22 mouse cellular contexts compared by ENCODE assay signal in genomic region chr11:84059784-84060183, GRCm38 (mm10). TPM values are rescaled to one million over a fixed set of nuclear protein-coding genes. Genes with fewer than 3 reads are reported as not detected.
DNase-seq lines count a peak whose midpoint lies in the region; ATAC-seq and TF ChIP-seq lines count a peak whose summit lies in the region.
"Had no signal": no experiment of that assay in that cellular context is flagged by ENCODE, and none has a peak within 500 bp of the region (broad histone marks: within the 10 kb centered on the region; RNA-seq: fewer than 3 reads in every experiment).

No protein-coding gene starts in this region.

- TF ChIP-seq CTCF in intestine, postnatal 0 days (IDR thresholded peaks at IDR 0.05; ENCODE audit: low read depth): no peak
- no peak for TF ChIP-seq CTCF in stomach, postnatal 0 days (IDR thresholded peaks at IDR 0.05; ENCODE audit: low read depth)

- no peak overlapping the region for H3K4me2 ChIP-seq in intestine, embryonic 14.5 days (ENCODE audit: low read length)
- no peak overlapping the region for H3K4me2 ChIP-seq in intestine, embryonic 15.5 days (replicated peaks)
- no peak overlapping the region for H3K4me2 ChIP-seq in intestine, postnatal 0 days (replicated peaks; ENCODE audit: low read depth)
- H3K4me2 ChIP-seq in stomach, postnatal 0 days (replicated peaks; ENCODE audit: low read depth): no peak overlapping the region
- H3K4me2 ChIP-seq: embryonic facial prominence, embryonic 13.5 days; embryonic facial prominence, embryonic 15.5 days; forebrain, embryonic 12.5 days had no signal

- WGBS in intestine, embryonic 14.5 days: 74% methylated on average over 2 of the region's 2 CpGs
- 60% methylated on average over 2 of the region's 2 CpGs for WGBS in intestine, embryonic 15.5 days
- WGBS in intestine, postnatal 0 days: 43% methylated on average over 2 of the region's 2 CpGs
- WGBS in stomach, postnatal 0 days: 90% methylated on average over 2 of the region's 2 CpGs

- H3K4me1 ChIP-seq in intestine, embryonic 14.5 days (replicated peaks; ENCODE audit: control insufficient read depth, insufficient read depth, low read length): no peaks in the 10 kb centered on the region
- no peaks in the 10 kb centered on the region for H3K4me1 ChIP-seq in intestine, embryonic 15.5 days (replicated peaks)
- no peaks in the 10 kb centered on the region; the same call in 1 of the 2 replicates for H3K4me1 ChIP-seq in intestine, postnatal 0 days (replicated peaks; ENCODE audit: control insufficient read depth, insufficient read depth, low read length)
- no peaks in the 10 kb centered on the region for H3K4me1 ChIP-seq in stomach, postnatal 0 days (replicated peaks; ENCODE audit: control insufficient read depth, insufficient read depth)
- H3K4me1 ChIP-seq: embryonic facial prominence, embryonic 13.5 days; embryonic facial prominence, embryonic 15.5 days; forebrain, embryonic 10.5 days; forebrain, embryonic 12.5 days had no signal

- no peak overlapping the region for H3K27ac ChIP-seq in intestine, embryonic 14.5 days (ENCODE audit: low read depth)
- no peak overlapping the region for H3K27ac ChIP-seq in intestine, embryonic 15.5 days
- H3K27ac ChIP-seq in intestine, postnatal 0 days (ENCODE audit: low read depth, low read length): peak overlapping the region; percentile 77
- no peak overlapping the region for H3K27ac ChIP-seq in stomach, postnatal 0 days (replicated peaks)
- H3K27ac ChIP-seq: embryonic facial prominence, embryonic 13.5 days; embryonic facial prominence, embryonic 15.5 days; forebrain, embryonic 10.5 days; forebrain, embryonic 12.5 days had no signal

- no peak overlapping the region for H3K9ac ChIP-seq in intestine, embryonic 14.5 days (ENCODE audit: low read length)
- H3K9ac ChIP-seq in intestine, embryonic 15.5 days: no peak overlapping the region
- H3K9ac ChIP-seq in intestine, postnatal 0 days (ENCODE audit: low read depth, low read length): no peak overlapping the region
- no peak overlapping the region for H3K9ac ChIP-seq in stomach, postnatal 0 days (ENCODE audit: low read length)
- H3K9ac ChIP-seq: embryonic facial prominence, embryonic 13.5 days; embryonic facial prominence, embryonic 15.5 days; forebrain, embryonic 12.5 days had no signal

- no peak for DNase-seq in intestine, embryonic 14.5 days (ENCODE audit: low spot score)
- no peak for DNase-seq in stomach, postnatal 0 days (ENCODE audit: low spot score)
- no peak for DNase-seq in layer of hippocampus, postnatal 14 days (ENCODE audit: low spot score in 2 of 2)
- DNase-seq: adrenal gland, adult 2 months; adrenal gland, postnatal 10 days; adrenal gland, postnatal 25 days; cerebellum, adult 11 months; cerebellum, adult 18-20 months; cerebellum, adult 9-11 months; cerebellum, postnatal 14 days; cerebellum, postnatal 36 days; embryo, embryonic 11 days had no signal

- ATAC-seq in intestine, embryonic 14.5 days (replicated peaks; ENCODE audit: low FRiP score, low TSS enrichment, low read depth): peak; percentile 80
- ATAC-seq in intestine, embryonic 15.5 days: peak; percentile 92
- ATAC-seq in intestine, postnatal 0 days: peak; percentile 89
- no peak for ATAC-seq in stomach, postnatal 0 days (ENCODE audit: low FRiP score, low TSS enrichment)
- ATAC-seq: forebrain, embryonic 14.5 days; forebrain, embryonic 16.5 days had no signal

- no peak for TF ChIP-seq EP300 in stomach, postnatal 0 days (optimal IDR thresholded peaks at IDR 0.05)

- H3K9me3 ChIP-seq in intestine, embryonic 14.5 days (ENCODE audit: control insufficient read depth, low read length): 0 out of 2 replicates have a peak, but pooled peaks cover 4% of the 10 kb centered on the region
- no peaks in the 10 kb centered on the region for H3K9me3 ChIP-seq in intestine, embryonic 15.5 days
- no peaks in the 10 kb centered on the region for H3K9me3 ChIP-seq in intestine, postnatal 0 days (ENCODE audit: control insufficient read depth)
- no peaks in the 10 kb centered on the region; the same call in 1 of the 2 replicates for H3K9me3 ChIP-seq in stomach, postnatal 0 days (ENCODE audit: control insufficient read depth, low read length)
- H3K9me3 ChIP-seq: embryonic facial prominence, embryonic 13.5 days; embryonic facial prominence, embryonic 15.5 days; forebrain, embryonic 10.5 days; forebrain, embryonic 12.5 days had no signal

- H3K36me3 ChIP-seq in intestine, embryonic 14.5 days (ENCODE audit: control insufficient read depth, insufficient read depth, low read length): no peaks in the 10 kb centered on the region
- no peaks in the 10 kb centered on the region for H3K36me3 ChIP-seq in intestine, embryonic 15.5 days
- H3K36me3 ChIP-seq in intestine, postnatal 0 days (ENCODE audit: control insufficient read depth, insufficient read depth): no peaks in the 10 kb centered on the region
- H3K36me3 ChIP-seq in stomach, postnatal 0 days (ENCODE audit: control insufficient read depth, insufficient read depth, low read length): no peaks in the 10 kb centered on the region
- H3K36me3 ChIP-seq: embryonic facial prominence, embryonic 13.5 days; embryonic facial prominence, embryonic 15.5 days; forebrain, embryonic 10.5 days; forebrain, embryonic 12.5 days had no signal

- H3K27me3 ChIP-seq in intestine, embryonic 14.5 days (replicated peaks; ENCODE audit: control insufficient read depth, insufficient read depth, low read length): no peaks in the 10 kb centered on the region
- H3K27me3 ChIP-seq in intestine, embryonic 15.5 days (replicated peaks): no peaks in the 10 kb centered on the region
- no peaks in the 10 kb centered on the region for H3K27me3 ChIP-seq in intestine, postnatal 0 days (replicated peaks; ENCODE audit: control insufficient read depth, insufficient read depth, low read length)
- no peaks in the 10 kb centered on the region for H3K27me3 ChIP-seq in stomach, postnatal 0 days (ENCODE audit: control insufficient read depth, insufficient read depth, low read length)
- H3K27me3 ChIP-seq: embryonic facial prominence, embryonic 13.5 days; embryonic facial prominence, embryonic 15.5 days; forebrain, embryonic 12.5 days had no signal

- H3K4me3 ChIP-seq in intestine, embryonic 14.5 days (ENCODE audit: low read depth, low read length): no peak overlapping the region
- no peak overlapping the region for H3K4me3 ChIP-seq in intestine, embryonic 15.5 days (replicated peaks)
- no peak overlapping the region for H3K4me3 ChIP-seq in intestine, postnatal 0 days (ENCODE audit: low read depth, low read length)
- no peak overlapping the region for H3K4me3 ChIP-seq in stomach, postnatal 0 days (ENCODE audit: low read depth, low read length)
- H3K4me3 ChIP-seq: embryonic facial prominence, embryonic 13.5 days; embryonic facial prominence, embryonic 15.5 days; erythroblast, embryonic 14.5 days; forebrain, embryonic 10.5 days; forebrain, embryonic 12.5 days had no signal

RNA-seq across cellular contexts. Expression of gene Dusp14, which starts 9.3 kb away (rescaled TPM):
- polyA plus RNA-seq in intestine, embryonic 14.5 days (2014; fragmentation: Nextera tagmentation; extraction: Ambion mirVana): 16.0 and 20.6 TPM in 2 replicates
- polyA plus RNA-seq in intestine, embryonic 15.5 days (2015; fragmentation: Nextera tagmentation; extraction: Ambion mirVana): 15.7 and 16.9 TPM in 2 replicates
- polyA plus RNA-seq in intestine, postnatal 0 days (2015; fragmentation: Nextera tagmentation; extraction: Ambion mirVana): 27.6 and 28.0 TPM in 2 replicates
- 118 and 130 TPM in 2 replicates for polyA plus RNA-seq in stomach, postnatal 0 days (2015; fragmentation: Nextera tagmentation; extraction: Ambion mirVana)
- total RNA-seq in layer of hippocampus, postnatal 14 days (2021): 10 to 100 TPM; 22.5 to 22.9 TPM
- total RNA-seq: common myeloid progenitor, adult 5-6 weeks had no signal
- polyA plus RNA-seq: erythroblast, embryonic 14.5 days had no signal
